ENCODE assay signal across 12 mouse cellular contexts in genomic region chr1:54046923-54047322, GRCm38 (mm10).
A peak's percentile ranks its signal among the peaks of the same experiment; 100 is the strongest.
DNase-seq lines count a peak whose midpoint lies in the region; ATAC-seq and TF ChIP-seq lines count a peak whose summit lies in the region.
"Had no signal": no experiment of that assay in that cellular context is flagged by ENCODE, and none has a peak within 500 bp of the region (broad histone marks: within the 10 kb centered on the region; RNA-seq: fewer than 3 reads in every experiment).

No protein-coding gene starts in this region.

- no peak overlapping the region for H3K9ac ChIP-seq in liver, adult 2 months (ENCODE audit: low read depth, low read length)
- H3K9ac ChIP-seq in heart, embryonic 12.5 days, result no peak overlapping the region
- H3K9ac ChIP-seq in hindbrain, postnatal 0 days (replicated peaks; ENCODE audit: low read length), result no peak overlapping the region
- H3K9ac ChIP-seq: intestine, embryonic 15.5 days; limb, embryonic 13.5 days; neural tube, embryonic 15.5 days; stomach, embryonic 15.5 days had no signal

- TF ChIP-seq POLR2A in liver, adult 2 months (IDR thresholded peaks at IDR 0.05; ENCODE audit: extremely low read depth, insufficient read depth, low read length), result no peak

- H3K4me1 ChIP-seq in liver, adult 2 months (ENCODE audit: control insufficient read depth, insufficient read depth, low read length), result no peaks in the 10 kb centered on the region; the same call in 1 of the 2 replicates
- H3K4me1 ChIP-seq in heart, embryonic 12.5 days (replicated peaks), result peaks cover 36% of the 10 kb centered on the region
- no peaks in the 10 kb centered on the region for H3K4me1 ChIP-seq in hindbrain, postnatal 0 days (ENCODE audit: insufficient read depth, low read length)
- H3K4me1 ChIP-seq: intestine, embryonic 15.5 days; limb, embryonic 13.5 days; neural tube, embryonic 15.5 days; stomach, embryonic 15.5 days had no signal

- H3K9me3 ChIP-seq in heart, embryonic 12.5 days (replicated peaks), result no peaks in the 10 kb centered on the region
- H3K9me3 ChIP-seq in hindbrain, postnatal 0 days (ENCODE audit: low read length), result no peaks in the 10 kb centered on the region
- H3K9me3 ChIP-seq: intestine, embryonic 15.5 days; limb, embryonic 13.5 days; neural tube, embryonic 15.5 days; stomach, embryonic 15.5 days had no signal

- no peaks in the 10 kb centered on the region for H3K36me3 ChIP-seq in liver, adult 2 months (ENCODE audit: control insufficient read depth, insufficient read depth, low read length)
- H3K36me3 ChIP-seq in heart, embryonic 12.5 days, result no peaks in the 10 kb centered on the region
- H3K36me3 ChIP-seq in hindbrain, postnatal 0 days (ENCODE audit: insufficient read depth, low read length), result no peaks in the 10 kb centered on the region
- H3K36me3 ChIP-seq: intestine, embryonic 15.5 days; limb, embryonic 13.5 days; neural tube, embryonic 15.5 days; stomach, embryonic 15.5 days had no signal

- no peaks in the 10 kb centered on the region for H3K27me3 ChIP-seq in liver, adult 2 months (ENCODE audit: control insufficient read depth, insufficient read depth, low read length)
- no peaks in the 10 kb centered on the region for H3K27me3 ChIP-seq in heart, embryonic 12.5 days (replicated peaks)
- no peaks in the 10 kb centered on the region for H3K27me3 ChIP-seq in hindbrain, postnatal 0 days (ENCODE audit: insufficient read depth, low read length)
- H3K27me3 ChIP-seq: intestine, embryonic 15.5 days; limb, embryonic 13.5 days; neural tube, embryonic 15.5 days; stomach, embryonic 15.5 days had no signal

- H3K4me3 ChIP-seq in liver, adult 2 months (ENCODE audit: insufficient read depth, low read depth, low read length), result no peak overlapping the region
- H3K4me3 ChIP-seq in heart, embryonic 12.5 days, result no peak overlapping the region
- no peak overlapping the region for H3K4me3 ChIP-seq in hindbrain, postnatal 0 days (ENCODE audit: low read length)
- H3K4me3 ChIP-seq: intestine, embryonic 15.5 days; limb, embryonic 13.5 days; neural tube, embryonic 15.5 days; stomach, embryonic 15.5 days had no signal

- no peak overlapping the region for H3K27ac ChIP-seq in liver, adult 2 months (replicated peaks; ENCODE audit: insufficient read depth, low read depth, low read length)
- 0 out of 2 replicates have a peak overlapping the region, but pooled peaks have one; percentile 0 for H3K27ac ChIP-seq in heart, embryonic 12.5 days (ENCODE audit: poor library complexity, severe bottlenecking)
- H3K27ac ChIP-seq in hindbrain, postnatal 0 days, result no peak overlapping the region
- H3K27ac ChIP-seq: intestine, embryonic 15.5 days; limb, embryonic 13.5 days; neural tube, embryonic 15.5 days; stomach, embryonic 15.5 days had no signal

- no peaks in the 10 kb centered on the region for H3K79me2 ChIP-seq in liver, adult 2 months (ENCODE audit: control insufficient read depth, insufficient read depth, low read length)

- peak; percentile 66 for ATAC-seq in heart, embryonic 12.5 days (ENCODE audit: insufficient number of reproducible peaks, low FRiP score)
- ATAC-seq in hindbrain, postnatal 0 days, result no peak
- ATAC-seq: intestine, embryonic 15.5 days had no signal

- no peak for TF ChIP-seq CTCF in liver, adult 2 months (IDR thresholded peaks at IDR 0.05; ENCODE audit: low read depth, low read length)
- no peak for TF ChIP-seq CTCF in hindbrain, postnatal 0 days (IDR thresholded peaks at IDR 0.05; ENCODE audit: low read depth)

- H3K4me2 ChIP-seq in heart, embryonic 12.5 days, result no peak overlapping the region
- H3K4me2 ChIP-seq in hindbrain, postnatal 0 days (ENCODE audit: low read depth, low read length), result no peak overlapping the region
- H3K4me2 ChIP-seq: intestine, embryonic 15.5 days; limb, embryonic 13.5 days; neural tube, embryonic 15.5 days; stomach, embryonic 15.5 days had no signal

- peak; percentile 8 to 45 for DNase-seq in adrenal gland, adult (ENCODE audit: inconsistent age in 2 of 2, low spot score in 1 of 2)
- no peak for DNase-seq in adrenal gland, postnatal 10 days
- peak; percentile 26 for DNase-seq in liver, adult 2 months (ENCODE audit: extremely low read depth, low read depth, low spot score)
- DNase-seq in liver, result no peak
- DNase-seq in lung, postnatal 25 days (ENCODE audit: low spot score), result peak; percentile 9
- DNase-seq in hindbrain, postnatal 0 days (ENCODE audit: low spot score), result no peak
- no peak for DNase-seq in spleen, adult 18-20 months

- WGBS in liver, adult 2 months, result 53% methylated on average over 1 of the region's 1 CpGs
- 13% methylated on average over 1 of the region's 1 CpGs for WGBS in heart, embryonic 12.5 days
- WGBS in hindbrain, postnatal 0 days, result 71% methylated on average over 1 of the region's 1 CpGs

Comparison
In these comparisons a context has a peak if more than half of its experiments do, and no peak if none do; other contexts are left out.
1. DNase-seq: peak in adrenal gland, adult (2 of 2), liver, adult 2 months (single experiment) and lung, postnatal 25 days (single experiment); none in adrenal gland, postnatal 10 days (single experiment), liver (single experiment), hindbrain, postnatal 0 days (single experiment) and spleen, adult 18-20 months (0 of 2).